Mouse (Mus musculus) spleen, adult 10 weeks (tissue): ENCODE data around the gene Arhgef15. TPM values are rescaled to one million over a fixed set of nuclear protein-coding genes. Genes with fewer than 3 reads are reported as not detected.

ENCODE experiments used
- polyA plus RNA-seq: library from polyadenylated mRNA; stranded (reverse); fragments of 350-450 nt; fragmentation: Illumina TruSeq; extraction: RNeasy Lipid Tissue Mini Kit (QIAGEN cat#74804); gene quantifications from one replicate; pipeline ENCODE4 v1.2.3, GENCODE M21; 2015; ENCODE audit warnings: low replicate concordance; ENCODE audit not compliant: insufficient read depth

The Arhgef15 gene
- 3.7 TPM for polyA plus RNA-seq

GRCm38 (mm10) chr11:68957308-68957707 lies at the start of gene Arhgef15:
Gene Arhgef15, minus strand, starts transcription at chr11:68957480.

DNA sequence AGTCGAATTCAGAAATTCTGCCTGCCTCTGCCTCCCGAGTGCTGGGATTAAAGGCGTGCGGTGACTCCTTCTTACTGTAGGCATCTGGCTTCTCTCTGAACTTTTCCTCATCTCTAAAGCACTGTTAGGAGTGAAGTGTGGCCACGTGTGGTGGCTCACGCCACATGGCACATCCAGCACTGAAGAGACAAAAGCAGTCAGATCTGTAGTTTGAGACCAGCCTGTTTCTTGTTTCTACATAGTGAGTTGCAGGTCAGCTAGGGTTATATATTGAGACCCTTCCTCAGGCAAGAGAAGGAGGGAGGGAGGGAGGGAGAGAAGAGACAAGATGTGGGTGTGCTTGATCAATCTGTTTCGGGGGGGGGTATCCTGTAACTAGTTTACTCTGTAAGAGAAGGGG lies 17.8 kb upstream of the Arhgef15 start, which contains the start of gene Rangrf:
Gene Rangrf (minus strand): TSS at position 101 of the 400 bp plus-strand sequence.

GRCm38 (mm10) chr11:68967337-68968282 lies 10.3 kb upstream of the Arhgef15 start, which contains the start of gene Slc25a35:
Gene Slc25a35, plus strand, starts transcription at chr11:68968131.

GRCm38 (mm10) chr11:68926981-68927380 lies 30.3 kb downstream of the Arhgef15 start, which contains the start of gene Odf4:
Gene Odf4, minus strand, starts transcription at chr11:68927081.

DNA sequence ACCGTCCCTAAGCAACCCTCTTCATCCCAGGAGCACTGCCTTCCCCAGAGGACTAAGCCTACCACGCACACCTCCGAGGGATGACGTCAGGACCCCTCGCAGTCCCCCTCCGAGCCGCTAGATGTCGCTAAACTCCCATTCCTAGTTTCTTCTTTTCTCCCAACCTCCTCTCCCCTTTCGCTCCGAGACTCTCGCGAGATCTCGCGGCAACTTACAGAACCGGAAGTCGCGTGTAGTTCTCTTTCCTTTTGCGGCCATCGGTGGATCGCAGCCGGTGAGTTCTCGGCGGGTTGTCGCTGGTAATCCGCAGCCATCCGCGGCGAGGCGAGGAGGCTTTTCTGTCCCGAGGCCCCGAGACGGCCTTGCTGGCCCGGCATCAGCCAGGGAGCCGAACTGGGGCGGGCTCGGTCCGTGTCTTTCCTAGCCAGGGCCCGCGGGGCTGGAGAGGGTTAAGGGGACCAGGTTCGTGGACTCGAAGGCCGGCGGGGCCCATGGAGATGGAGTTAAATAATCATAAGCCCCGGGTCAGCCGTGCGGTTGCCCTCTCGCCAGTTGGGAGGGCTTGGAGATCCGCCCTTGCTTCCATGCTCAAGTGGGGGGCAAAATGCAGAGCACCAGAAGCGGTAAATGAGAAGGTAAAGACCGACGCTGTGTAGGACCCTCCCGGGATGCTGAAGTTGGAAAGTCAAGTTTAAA lies 55.8 kb downstream of the Arhgef15 start, which contains the start of gene Rpl26:
Gene Rpl26 (plus strand): TSS at position 233 of the 696 bp plus-strand sequence.

Other genes with a start within 250 kb of the Arhgef15 start
- gene Ndel1, start 85.6 kb downstream of the Arhgef15 start, polyA plus RNA-seq: 59.8 TPM
- gene Rnf222, start 68.9 kb downstream of the Arhgef15 start, polyA plus RNA-seq: not detected
- gene Rpl26, start 55.9 kb downstream of the Arhgef15 start, polyA plus RNA-seq: 3,091 TPM
- not detected for gene Odf4, start 30.4 kb downstream of the Arhgef15 start, polyA plus RNA-seq
- gene Slc25a35, start 10.7 kb upstream of the Arhgef15 start, polyA plus RNA-seq: 16.7 TPM
- 9.7 TPM for gene Rangrf, start 17.7 kb upstream of the Arhgef15 start, polyA plus RNA-seq
- gene Pfas, start 51.0 kb upstream of the Arhgef15 start, polyA plus RNA-seq: 14.9 TPM
- 16.9 TPM for gene Ctc1, start 58.4 kb upstream of the Arhgef15 start, polyA plus RNA-seq
- gene Aurkb, start 88.2 kb upstream of the Arhgef15 start, polyA plus RNA-seq: 18.1 TPM
- 6.8 TPM for gene Borcs6, start 102.2 kb upstream of the Arhgef15 start, polyA plus RNA-seq
- gene Tmem107, start 113.3 kb upstream of the Arhgef15 start, polyA plus RNA-seq: 3.2 TPM
- 199 TPM for gene Vamp2, start 131.0 kb upstream of the Arhgef15 start, polyA plus RNA-seq
- gene Per1, start 137.7 kb upstream of the Arhgef15 start, polyA plus RNA-seq: 8.1 TPM
- 0.12 TPM for gene Hes7, start 162.9 kb upstream of the Arhgef15 start, polyA plus RNA-seq
- 0.44 TPM for gene 9130213A22Rik, start 165.1 kb upstream of the Arhgef15 start, polyA plus RNA-seq
- 0.50 TPM for gene Aloxe3, start 168.4 kb upstream of the Arhgef15 start, polyA plus RNA-seq
- gene Alox12b, start 199.5 kb upstream of the Arhgef15 start, polyA plus RNA-seq: not detected
- gene Alox8, start 240.4 kb upstream of the Arhgef15 start, polyA plus RNA-seq: 0.25 TPM